Mouse (Mus musculus) midbrain, postnatal 0 days (tissue): ENCODE measurements at regions not wholly inside any gene's neighbourhood (a gene's known extent, or its start where the extent isn't known, plus 50 kb on each side); places are given as distances from the start of the nearest gene placed in this dataset.

Experiments
- ATAC-seq: fragments of 200-750 bp; cut with Nextera tagmentation; 2 replicates; pipeline ENCODE4 v1.8.0; 2017; ENCODE audit warnings: moderate number of reproducible peaks, mild to moderate bottlenecking, moderate TSS enrichment, moderate library complexity; ENCODE audit not compliant: low FRiP score
- DNase-seq: peaks from one replicate; pipeline ENCODE4 v3.0.0-alpha.2; 2015; ENCODE audit warnings: low spot score
- H3K27ac ChIP-seq: fragments of 300-500 bp; sonication (generic); 2 replicates; pipeline ENCODE4 v1.5.1; 2014; ENCODE audit warnings: low read depth, mild to moderate bottlenecking, low read length, mixed read lengths
- H3K27me3 ChIP-seq: fragments of 300-500 bp; sonication (generic); 2 replicates; pipeline ENCODE4 v1.6.1; 2014; ENCODE audit warnings: low read length, control low read depth, mixed read lengths; ENCODE audit not compliant: insufficient read depth
- H3K36me3 ChIP-seq: fragments of 300-500 bp; sonication (generic); 2 replicates; pipeline ENCODE4 v1.6.1; 2014; ENCODE audit warnings: low read length, control low read depth, mixed read lengths; ENCODE audit not compliant: insufficient read depth
- H3K4me1 ChIP-seq: fragments of 300-500 bp; sonication (generic); 2 replicates; pipeline ENCODE4 v1.6.1; 2014; ENCODE audit warnings: mild to moderate bottlenecking, control low read depth, antibody characterized with exemption, low read length, mixed read lengths; ENCODE audit not compliant: insufficient read depth
- H3K4me2 ChIP-seq: fragments of 300-500 bp; sonication (generic); 2 replicates; pipeline ENCODE4 v1.6.1; 2014; ENCODE audit warnings: low read depth, mild to moderate bottlenecking, low read length, mixed read lengths; ENCODE audit not compliant: poor library complexity, severe bottlenecking
- H3K4me3 ChIP-seq: fragments of 300-500 bp; sonication (generic); 2 replicates; pipeline ENCODE4 v1.5.1; 2014; ENCODE audit warnings: low read depth, mild to moderate bottlenecking, low read length, moderate library complexity
- H3K9ac ChIP-seq: fragments of 300-500 bp; sonication (generic); replicated peaks from 2 replicates; pipeline ENCODE4 v1.6.1; 2014; ENCODE audit warnings: mild to moderate bottlenecking, low read length, moderate library complexity, mixed read lengths; ENCODE audit not compliant: poor library complexity, severe bottlenecking
- H3K9me3 ChIP-seq: fragments of 300-500 bp; sonication (generic); 2 replicates; pipeline ENCODE4 v1.6.1; 2016; ENCODE audit warnings: low read length, control low read depth
- CTCF ChIP-seq: IDR thresholded peaks from 2 replicates; pipeline ENCODE4 v1.5.1; 2016; ENCODE audit warnings: antibody characterized with exemption, mild to moderate bottlenecking
- WGBS: fragments of 180-500 bp; shearing (Covaris S2); extraction: QIAGEN DNeasy Blood & Tissue Kit; methylation state at CpG from one replicate; pipeline ENCODE4 v1.1.7; 2014; 5-methylcytosine and 5-hydroxymethylcytosine counted together

GRCm38 (mm10) chr6:50008074-50008473 lies 102.0 kb upstream of the Mpp6 start:
- no peaks in the 10 kb centered on the region for H3K27me3 ChIP-seq
- no peak overlapping the region for H3K4me2 ChIP-seq
- no peaks in the 10 kb centered on the region for H3K9me3 ChIP-seq
- no peak overlapping the region for H3K4me3 ChIP-seq
- no peak overlapping the region for H3K27ac ChIP-seq
- H3K4me1 ChIP-seq = no peaks in the 10 kb centered on the region
- H3K9ac ChIP-seq = no peak overlapping the region
- ATAC-seq (no peak), DNase-seq (no peak)
- WGBS = 81% methylated on average over 4 of the region's 4 CpGs
- H3K36me3 ChIP-seq = no peaks in the 10 kb centered on the region
- TF ChIP-seq CTCF = no peak

- DNase-seq (no peak), ATAC-seq (no peak)
- Histone ChIP-seq H3K27ac (no peak overlapping the region), H3K27me3 (no peaks in the 10 kb centered on the region), H3K9ac (no peak overlapping the region), H3K4me2 (no peak overlapping the region), H3K4me1 (no peaks in the 10 kb centered on the region), H3K4me3 (no peak overlapping the region), H3K36me3 (no peaks in the 10 kb centered on the region), H3K9me3 (no peaks in the 10 kb centered on the region)
- WGBS = 54% methylated on average over 3 of the region's 3 CpGs
- no peak for TF ChIP-seq CTCF
Measured at GRCm38 (mm10) chr6:50008869-50009268, 101.2 kb upstream of the Mpp6 start.

- Histone ChIP-seq H3K9me3 (no peaks in the 10 kb centered on the region), H3K4me2 (no peak overlapping the region), H3K4me1 (no peaks in the 10 kb centered on the region), H3K4me3 (no peak overlapping the region), H3K9ac (no peak overlapping the region), H3K27me3 (no peaks in the 10 kb centered on the region), H3K27ac (no peak overlapping the region), H3K36me3 (no peaks in the 10 kb centered on the region)
- no peak for ATAC-seq
- DNase-seq = no peak
- no peak for TF ChIP-seq CTCF
- 72% methylated on average over 7 of the region's 7 CpGs for WGBS
Measured at GRCm38 (mm10) chr6:50009339-50009738, 100.7 kb upstream of the Mpp6 start.

GRCm38 (mm10) chr6:50009856-50010255 lies 100.2 kb upstream of the Mpp6 start:
- Histone ChIP-seq H3K4me3 (no peak overlapping the region), H3K4me2 (no peak overlapping the region), H3K27me3 (no peaks in the 10 kb centered on the region), H3K4me1 (no peaks in the 10 kb centered on the region), H3K27ac (no peak overlapping the region), H3K9ac (no peak overlapping the region), H3K36me3 (no peaks in the 10 kb centered on the region), H3K9me3 (no peaks in the 10 kb centered on the region)
- no peak for ATAC-seq
- TF ChIP-seq CTCF = no peak
- WGBS = 70% methylated on average over 5 of the region's 5 CpGs
- no peak for DNase-seq

GRCm38 (mm10) chr6:50011071-50011470 lies 99.0 kb upstream of the Mpp6 start:
- Histone ChIP-seq H3K4me1 (no peaks in the 10 kb centered on the region), H3K27ac (no peak overlapping the region), H3K9me3 (no peaks in the 10 kb centered on the region), H3K36me3 (no peaks in the 10 kb centered on the region), H3K27me3 (no peaks in the 10 kb centered on the region), H3K4me3 (no peak overlapping the region), H3K9ac (no peak overlapping the region), H3K4me2 (no peak overlapping the region)
- WGBS = 84% methylated on average over 12 of the region's 12 CpGs
- DNase-seq (no peak), ATAC-seq (no peak)
- no peak for TF ChIP-seq CTCF

- Histone ChIP-seq H3K9ac (no peak overlapping the region), H3K36me3 (no peaks in the 10 kb centered on the region), H3K27me3 (no peaks in the 10 kb centered on the region), H3K4me1 (no peaks in the 10 kb centered on the region), H3K4me3 (no peak overlapping the region), H3K9me3 (no peaks in the 10 kb centered on the region), H3K4me2 (no peak overlapping the region), H3K27ac (no peak overlapping the region)
- TF ChIP-seq CTCF = no peak
- 61% methylated on average over 5 of the region's 5 CpGs for WGBS
- ATAC-seq (no peak), DNase-seq (no peak)
Measured at GRCm38 (mm10) chr6:50011746-50012453, 98.1 kb upstream of the Mpp6 start.
